Mouse (Mus musculus) hindbrain, postnatal 0 days (tissue): ENCODE results near the gene Crybb1. TPM values are rescaled to one million over a fixed set of nuclear protein-coding genes. Genes with fewer than 3 reads are reported as not detected.

Experiments
- ATAC-seq: fragments of 200-750 bp; cut with Nextera tagmentation; 2 replicates; pipeline ENCODE4 v1.8.0; 2017; ENCODE audit warnings: mild to moderate bottlenecking, moderate TSS enrichment, moderate library complexity
- DNase-seq: peaks from one replicate; pipeline ENCODE4 v3.0.0-alpha.2; 2015; ENCODE audit warnings: low spot score
- H3K27ac ChIP-seq: fragments of 300-500 bp; sonication (generic); 2 replicates; pipeline ENCODE4 v1.5.1; 2014; ENCODE audit warnings: mild to moderate bottlenecking
- H3K27me3 ChIP-seq: fragments of 300-500 bp; sonication (generic); 2 replicates; pipeline ENCODE4 v1.6.1; 2014; ENCODE audit warnings: low read length, mixed read lengths; ENCODE audit not compliant: insufficient read depth
- H3K36me3 ChIP-seq: fragments of 300-500 bp; sonication (generic); 2 replicates; pipeline ENCODE4 v1.6.1; 2014; ENCODE audit warnings: low read length, mixed read lengths; ENCODE audit not compliant: insufficient read depth
- H3K4me1 ChIP-seq: fragments of 300-500 bp; sonication (generic); 2 replicates; pipeline ENCODE4 v1.6.1; 2014; ENCODE audit warnings: antibody characterized with exemption, low read length, mixed read lengths; ENCODE audit not compliant: insufficient read depth
- H3K4me2 ChIP-seq: fragments of 300-500 bp; sonication (generic); 2 replicates; pipeline ENCODE4 v1.6.1; 2014; ENCODE audit warnings: low read depth, mild to moderate bottlenecking, low read length, moderate library complexity, mixed read lengths
- H3K4me3 ChIP-seq: fragments of 300-500 bp; sonication (generic); 2 replicates; pipeline ENCODE4 v1.5.1; 2014; ENCODE audit warnings: low read length
- H3K9ac ChIP-seq: fragments of 300-500 bp; sonication (generic); replicated peaks from 2 replicates; pipeline ENCODE4 v1.6.1; 2014; ENCODE audit warnings: mild to moderate bottlenecking, low read length, moderate library complexity, mixed read lengths
- H3K9me3 ChIP-seq: fragments of 300-500 bp; sonication (generic); 2 replicates; pipeline ENCODE4 v1.6.1; 2016; ENCODE audit warnings: low read length, mixed read lengths
- CTCF ChIP-seq: IDR thresholded peaks from 2 replicates; pipeline ENCODE4 v1.5.1; 2016; ENCODE audit warnings: antibody characterized with exemption, control low read depth, low read depth
- WGBS: fragments of 180-500 bp; shearing (Covaris S2); extraction: QIAGEN DNeasy Blood & Tissue Kit; methylation state at CpG from one replicate; pipeline ENCODE4 v1.1.7; 2014; 5-methylcytosine and 5-hydroxymethylcytosine counted together
- polyA plus RNA-seq: library from polyadenylated mRNA; unstranded; fragments of >200 nt; fragmentation: Nextera tagmentation; extraction: Ambion mirVana; gene quantifications from 2 replicates; pipeline ENCODE4 v1.2.1, GENCODE M21; 2015
- total RNA-seq: library from RNA; depleted of rRNA; stranded (reverse); fragments of >200 nt; gene quantifications from 2 replicates; pipeline ENCODE4 v1.2.3, GENCODE M21; 2014

The Crybb1 gene
- total and polyA plus RNA-seq, 2 experiments from 2014 or later: 11.7 to 14.6 TPM

DNA sequence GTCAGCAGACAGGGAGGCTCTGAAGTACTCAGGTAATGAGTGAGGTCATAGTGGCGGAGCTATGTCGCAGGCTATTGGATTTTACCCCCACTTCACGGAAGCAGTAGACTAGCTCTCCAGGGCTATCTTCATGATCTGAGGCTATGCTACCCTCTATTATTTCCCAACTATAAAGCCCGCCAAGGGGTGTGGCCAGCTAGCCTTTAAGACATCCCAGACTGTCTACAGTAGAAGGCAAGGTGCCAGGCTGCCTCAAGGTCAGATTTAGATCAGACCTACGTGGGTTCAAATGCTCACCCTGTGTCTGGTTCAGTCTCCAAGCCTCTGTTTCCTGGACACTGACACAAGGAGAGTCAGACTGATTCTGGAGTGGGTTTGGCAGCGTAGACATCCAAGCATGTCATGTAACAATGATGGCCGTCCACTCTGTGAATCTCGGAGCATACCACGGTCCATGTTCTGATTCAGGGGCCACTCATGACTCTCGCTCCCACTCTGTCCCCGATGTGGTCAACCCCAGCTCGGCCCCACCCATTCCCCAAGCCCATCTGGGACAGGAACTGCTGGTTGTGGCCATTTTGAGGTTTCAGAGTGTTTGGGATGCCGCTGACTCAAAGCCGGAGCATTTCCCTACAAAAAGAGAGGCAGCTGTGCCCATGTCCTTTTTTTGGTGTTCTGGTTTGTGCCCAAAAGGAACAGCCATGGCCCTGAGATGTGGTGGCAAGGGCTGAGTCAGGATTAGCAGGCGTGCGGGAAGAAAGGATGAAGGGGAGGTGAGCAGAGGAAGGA is 4.4 kb downstream of the Crybb1 start:
- Histone ChIP-seq H3K27me3 (no peaks in the 10 kb centered on the region), H3K27ac (no peak overlapping the region), H3K9ac (no peak overlapping the region), H3K4me2 (no peak overlapping the region), H3K9me3 (no peaks in the 10 kb centered on the region), H3K4me1 (peaks cover 6% of the 10 kb centered on the region), H3K4me3 (no peak overlapping the region), H3K36me3 (no peaks in the 10 kb centered on the region)
- WGBS: 90% methylated on average over 16 of the region's 16 CpGs
- DNase-seq: no peak
- no peak for ATAC-seq
- TF ChIP-seq CTCF: no peak

DNA sequence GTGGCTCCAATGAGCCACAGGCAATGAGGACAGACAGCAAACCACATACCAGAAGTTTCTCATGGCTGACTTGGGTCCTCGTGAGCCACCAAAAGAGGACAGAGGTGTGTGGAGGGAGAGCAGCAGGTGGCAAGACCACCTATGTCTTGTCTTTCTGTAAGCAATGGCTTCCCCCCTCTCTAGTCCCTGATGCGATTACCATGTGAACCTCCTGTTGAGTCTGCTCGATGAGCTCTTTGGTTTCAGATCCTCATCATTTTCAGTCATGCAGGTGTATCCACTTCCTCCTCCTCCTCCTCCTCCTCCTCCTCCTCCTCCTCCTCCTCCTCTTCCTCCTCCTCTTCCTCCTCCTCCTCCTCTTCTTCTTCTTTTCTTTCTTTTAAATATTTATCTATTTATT is 5.2 kb downstream of the Crybb1 start:
- no peak for DNase-seq
- no peaks in the 10 kb centered on the region for H3K36me3 ChIP-seq
- no peak for TF ChIP-seq CTCF
- no peak for ATAC-seq
- WGBS: 82% methylated on average over 3 of the region's 3 CpGs
- no peak overlapping the region for H3K4me3 ChIP-seq
- H3K27me3 ChIP-seq: no peaks in the 10 kb centered on the region
- H3K9me3 ChIP-seq: no peaks in the 10 kb centered on the region
- no peak overlapping the region for H3K9ac ChIP-seq
- H3K4me2 ChIP-seq: no peak overlapping the region
- H3K4me1 ChIP-seq: no peaks in the 10 kb centered on the region; the same call in 1 of the 2 replicates
- no peak overlapping the region for H3K27ac ChIP-seq

DNA sequence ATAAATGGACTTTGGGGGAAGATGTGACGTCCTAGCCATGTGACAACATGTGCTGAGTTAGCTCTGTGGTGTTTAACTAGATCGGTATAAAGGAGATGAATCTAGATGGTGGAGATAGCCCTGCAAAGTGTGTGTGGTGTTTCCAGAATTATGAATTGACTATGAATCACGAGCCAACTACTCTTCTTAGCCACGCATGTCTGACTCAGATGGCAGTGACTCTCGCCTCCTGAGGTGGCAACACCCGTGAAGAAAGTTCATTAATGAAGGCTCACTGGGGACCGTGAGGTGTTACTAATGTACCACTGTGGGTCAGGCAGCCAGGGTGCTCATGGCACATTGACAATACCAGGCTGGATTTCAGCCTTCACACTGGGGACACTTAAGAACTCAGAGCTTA is 8.5 kb downstream of the Crybb1 start:
- 83% methylated on average over 7 of the region's 7 CpGs for WGBS
- Histone ChIP-seq H3K9ac (no peak overlapping the region), H3K27ac (no peak overlapping the region), H3K4me1 (no peaks in the 10 kb centered on the region; the same call in 1 of the 2 replicates), H3K27me3 (no peaks in the 10 kb centered on the region), H3K36me3 (no peaks in the 10 kb centered on the region), H3K4me3 (no peak overlapping the region), H3K9me3 (no peaks in the 10 kb centered on the region), H3K4me2 (no peak overlapping the region)
- no peak for DNase-seq
- no peak for TF ChIP-seq CTCF
- no peak for ATAC-seq

DNA sequence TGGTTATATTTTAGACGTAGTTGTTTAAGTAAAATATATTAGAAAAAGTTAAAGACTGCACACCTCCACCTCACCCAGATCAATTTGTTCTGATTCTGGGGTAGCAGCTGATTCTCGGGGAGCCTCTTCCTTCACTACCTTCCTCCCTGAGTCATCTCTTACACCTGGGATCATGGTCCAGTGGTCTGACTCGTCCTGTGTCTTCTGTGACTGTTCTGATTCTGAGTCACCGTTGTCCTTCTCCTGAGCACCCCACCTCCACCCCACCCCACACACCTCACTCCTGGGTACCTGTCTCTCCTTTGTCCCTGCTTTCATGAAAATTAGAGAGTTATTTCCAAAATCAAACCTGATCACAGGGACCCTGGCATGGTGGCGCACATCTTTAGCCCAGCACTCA is 9.5 kb downstream of the Crybb1 start:
- no peak for ATAC-seq
- WGBS: 81% methylated on average over 5 of the region's 5 CpGs
- no peak for TF ChIP-seq CTCF

DNA sequence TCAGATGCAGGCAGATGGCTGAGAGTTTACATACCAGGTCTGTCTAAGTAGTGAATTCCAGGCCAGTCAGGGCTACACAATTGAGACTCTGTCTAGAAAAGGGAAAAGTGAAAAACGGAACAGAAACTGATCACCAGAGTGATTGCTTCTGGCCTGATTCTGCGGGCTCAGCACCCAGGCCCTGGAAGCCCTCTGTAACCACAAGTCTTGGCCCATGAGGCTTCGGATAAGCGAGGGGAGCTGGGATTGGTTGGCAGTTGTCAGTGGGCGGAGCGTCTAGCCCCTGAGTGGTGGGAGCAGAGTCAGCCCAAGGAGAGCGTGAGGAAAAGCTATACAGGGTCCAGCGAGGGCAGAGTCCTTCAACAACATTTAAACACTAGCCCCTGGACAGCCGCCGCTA is 9.9 kb downstream of the Crybb1 start:
- ATAC-seq (0 out of 2 replicates have a peak, but pooled peaks have one; percentile 44), DNase-seq (peak; percentile 40)
- H3K36me3 ChIP-seq: no peaks in the 10 kb centered on the region
- H3K4me2 ChIP-seq: no peak overlapping the region
- TF ChIP-seq CTCF: no peak
- no peak overlapping the region for H3K4me3 ChIP-seq
- no peaks in the 10 kb centered on the region for H3K9me3 ChIP-seq
- peaks cover 2% of the 10 kb centered on the region for H3K4me1 ChIP-seq
- no peak overlapping the region for H3K9ac ChIP-seq
- WGBS: 13% methylated on average over 10 of the region's 10 CpGs
- no peak overlapping the region for H3K27ac ChIP-seq
- no peaks in the 10 kb centered on the region for H3K27me3 ChIP-seq

More for the DNA sequence above, 9.5 kb downstream of the Crybb1 start:
- no peak overlapping the region for H3K9ac ChIP-seq
- no peaks in the 10 kb centered on the region for H3K27me3 ChIP-seq
- H3K36me3 ChIP-seq: no peaks in the 10 kb centered on the region
- no peak for DNase-seq
- no peak overlapping the region for H3K27ac ChIP-seq
- no peak overlapping the region for H3K4me3 ChIP-seq
- no peaks in the 10 kb centered on the region; the same call in 1 of the 2 replicates for H3K4me1 ChIP-seq
- no peak overlapping the region for H3K4me2 ChIP-seq
- no peaks in the 10 kb centered on the region for H3K9me3 ChIP-seq

DNA sequence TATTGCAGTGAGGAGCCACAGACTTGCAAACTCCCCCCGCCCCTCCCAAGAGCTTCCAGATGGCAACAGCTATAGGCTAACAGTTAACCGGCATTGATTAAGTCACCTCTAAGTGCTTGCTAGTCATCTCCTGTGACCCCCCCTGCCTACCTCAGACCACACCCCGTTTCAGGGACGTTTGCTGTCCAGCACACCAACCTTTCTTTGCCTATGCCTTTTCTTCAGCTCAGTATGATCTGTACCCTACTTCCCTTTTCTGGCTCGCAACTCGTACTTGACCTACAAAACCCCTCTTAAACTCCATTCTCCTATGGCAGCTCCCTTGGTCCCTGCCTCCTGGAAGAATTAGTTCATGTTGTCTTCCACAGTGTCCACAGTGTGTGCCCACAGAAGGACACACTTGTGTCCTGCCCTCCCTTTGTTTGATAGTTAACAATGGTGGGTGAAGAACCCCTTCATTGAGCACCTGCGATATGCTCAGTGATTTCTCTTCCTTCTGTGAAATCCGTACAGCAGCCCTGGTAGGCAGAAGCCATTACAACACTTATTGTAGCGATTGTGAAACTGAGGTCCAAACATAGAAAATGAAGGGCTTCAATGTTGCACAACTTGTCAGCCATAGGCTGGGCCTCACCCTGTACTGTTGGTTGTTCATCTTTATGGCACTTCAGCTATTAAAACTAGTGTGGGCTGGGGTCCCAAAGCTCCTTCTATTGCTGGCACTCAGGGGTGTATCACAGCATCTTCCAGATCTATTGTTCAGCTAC is 10.6 kb downstream of the Crybb1 start:
- 68% methylated on average over 9 of the region's 9 CpGs for WGBS
- H3K4me3 ChIP-seq: no peak overlapping the region
- DNase-seq (no peak), ATAC-seq (no peak)
- no peak overlapping the region for H3K4me2 ChIP-seq
- H3K4me1 ChIP-seq: peaks cover 8% of the 10 kb centered on the region
- H3K9me3 ChIP-seq: no peaks in the 10 kb centered on the region
- no peaks in the 10 kb centered on the region for H3K27me3 ChIP-seq
- H3K27ac ChIP-seq: no peak overlapping the region
- TF ChIP-seq CTCF: no peak
- H3K9ac ChIP-seq: no peak overlapping the region
- H3K36me3 ChIP-seq: no peaks in the 10 kb centered on the region
